Comparison of ENCODE assay signal across 19 mouse cellular contexts in genomic region chr14:7873552-7873951, GRCm38 (mm10). TPM values are rescaled to one million over a fixed set of nuclear protein-coding genes. Genes with fewer than 3 reads are reported as not detected.
DNase-seq lines count a peak whose midpoint lies in the region; ATAC-seq and TF ChIP-seq lines count a peak whose summit lies in the region.
"Had no signal": no experiment of that assay in that cellular context is flagged by ENCODE, and none has a peak within 500 bp of the region (broad histone marks: within the 10 kb centered on the region; RNA-seq: fewer than 3 reads in every experiment).

No protein-coding gene starts in this region.

- no peak overlapping the region for H3K4me3 ChIP-seq in gastrocnemius, adult 2 months
- H3K4me3 ChIP-seq in kidney, postnatal 0 days (replicated peaks; ENCODE audit: low read depth, low read length) = no peak overlapping the region
- H3K4me3 ChIP-seq in lung, postnatal 0 days (ENCODE audit: low read depth, low read length) = no peak overlapping the region
- no peak overlapping the region for H3K4me3 ChIP-seq in lung, adult 2 months (replicated peaks; ENCODE audit: extremely low read depth, low read depth, low read length)
- H3K4me3 ChIP-seq: embryonic facial prominence, embryonic 10.5 days; megakaryocyte, embryonic 14.5 days; neural tube, embryonic 12.5 days had no signal

- no peaks in the 10 kb centered on the region for H3K9me3 ChIP-seq in kidney, postnatal 0 days (replicated peaks; ENCODE audit: low read length)
- H3K9me3 ChIP-seq in lung, postnatal 0 days (ENCODE audit: low read length) = no peaks in the 10 kb centered on the region
- H3K9me3 ChIP-seq: embryonic facial prominence, embryonic 10.5 days; megakaryocyte, embryonic 14.5 days; neural tube, embryonic 12.5 days had no signal

- ATAC-seq in kidney, postnatal 0 days (replicated peaks; ENCODE audit: low FRiP score, low read depth) = no peak
- peak; percentile 38; the same call in 1 of the 2 replicates for ATAC-seq in lung, postnatal 0 days
- ATAC-seq: forebrain, postnatal 0 days; hindbrain, embryonic 16.5 days had no signal

- no peak for TF ChIP-seq CTCF in gastrocnemius, adult 2 months (IDR thresholded peaks at IDR 0.05)
- TF ChIP-seq CTCF in kidney, postnatal 0 days (IDR thresholded peaks at IDR 0.05; ENCODE audit: low read depth) = no peak
- no peak for TF ChIP-seq CTCF in lung, postnatal 0 days (IDR thresholded peaks at IDR 0.05)
- TF ChIP-seq CTCF in lung, adult 2 months (IDR thresholded peaks at IDR 0.05; ENCODE audit: insufficient read depth, low read length) = no peak

- H3K27ac ChIP-seq in gastrocnemius, adult 2 months = peak overlapping the region; percentile 16; the same call in 1 of the 2 replicates
- peak overlapping the region; percentile 25; the same call in 1 of the 2 replicates for H3K27ac ChIP-seq in kidney, postnatal 0 days
- no peak overlapping the region for H3K27ac ChIP-seq in lung, postnatal 0 days (ENCODE audit: low read length)
- H3K27ac ChIP-seq: embryonic facial prominence, embryonic 10.5 days; liver, embryonic 14.5 days; neural tube, embryonic 12.5 days had no signal

- no peaks in the 10 kb centered on the region for H3K27me3 ChIP-seq in kidney, postnatal 0 days (ENCODE audit: insufficient read depth, low read length)
- H3K27me3 ChIP-seq in lung, postnatal 0 days (replicated peaks; ENCODE audit: insufficient read depth, low read length) = no peaks in the 10 kb centered on the region
- H3K27me3 ChIP-seq: neural tube, embryonic 12.5 days had no signal

- no peak for TF ChIP-seq POLR2A in lung, adult 2 months (IDR thresholded peaks at IDR 0.05; ENCODE audit: borderline replicate concordance, extremely low read depth, low read depth, low read length)

- H3K36me3 ChIP-seq in kidney, postnatal 0 days (ENCODE audit: insufficient read depth, low read length) = peaks cover 7% of the 10 kb centered on the region; the same call in 1 of the 2 replicates
- H3K36me3 ChIP-seq in lung, postnatal 0 days (ENCODE audit: insufficient read depth, low read length) = peaks cover 3% of the 10 kb centered on the region; the same call in 1 of the 2 replicates

- intact Hi-C loops in gastrocnemius, adult 2 months (cut with DNase I) = loop anchor here (5.0 kb wide), 1 partner anchor 69 kb away; no protein-coding TSS in a partner anchor
- intact Hi-C loops in gastrocnemius, postnatal 36 days (cut with DNase I) = no loop called here

- no peak for DNase-seq in gastrocnemius, adult 2 months
- no peak for DNase-seq in gastrocnemius, postnatal 36 days
- DNase-seq in kidney, postnatal 0 days (ENCODE audit: low spot score) = no peak
- no peak for DNase-seq in kidney, adult 8-10 months
- DNase-seq in lung, postnatal 0 days (ENCODE audit: low spot score) = no peak
- no peak for DNase-seq in lung, adult 2 months
- peak; percentile 33 for DNase-seq in lung, postnatal 36 days
- no peak for DNase-seq in T-cell, adult 2 months (ENCODE audit: low spot score)
- DNase-seq: cerebellum, postnatal 25 days; forebrain, postnatal 0 days; layer of hippocampus, postnatal 36 days; left cerebral cortex, postnatal 4 days; right cerebral cortex, postnatal 25 days; thymus, postnatal 4 days had no signal

- no peak overlapping the region for H3K9ac ChIP-seq in kidney, postnatal 0 days (ENCODE audit: low read depth, low read length)
- H3K9ac ChIP-seq in lung, postnatal 0 days (replicated peaks; ENCODE audit: low read depth) = no peak overlapping the region
- H3K9ac ChIP-seq: forebrain, postnatal 0 days; liver, embryonic 14.5 days; neural tube, embryonic 12.5 days had no signal

- 72% methylated on average over 2 of the region's 2 CpGs for WGBS in kidney, postnatal 0 days
- 61% methylated on average over 2 of the region's 2 CpGs for WGBS in lung, postnatal 0 days
- WGBS in lung, adult 2 months = 51% methylated on average over 2 of the region's 2 CpGs

- no peak for TF ChIP-seq EP300 in lung, postnatal 0 days (IDR thresholded peaks at IDR 0.05)

- H3K4me2 ChIP-seq in kidney, postnatal 0 days (ENCODE audit: low read length) = no peak overlapping the region
- H3K4me2 ChIP-seq in lung, postnatal 0 days (replicated peaks; ENCODE audit: low read depth, low read length) = no peak overlapping the region
- H3K4me2 ChIP-seq: neural tube, embryonic 12.5 days had no signal

- no peaks in the 10 kb centered on the region for H3K4me1 ChIP-seq in kidney, postnatal 0 days (replicated peaks; ENCODE audit: insufficient read depth, low read length)
- H3K4me1 ChIP-seq in lung, postnatal 0 days (ENCODE audit: insufficient read depth, low read depth, low read length) = no peaks in the 10 kb centered on the region
- peaks cover 13% of the 10 kb centered on the region for H3K4me1 ChIP-seq in lung, adult 2 months (ENCODE audit: control insufficient read depth, insufficient read depth, low read length)
- H3K4me1 ChIP-seq: embryonic facial prominence, embryonic 10.5 days; neural tube, embryonic 12.5 days had no signal

RNA-seq across cellular contexts. Expression of gene Flnb, which starts 55.8 kb away (rescaled TPM):
- total RNA-seq in gastrocnemius, adult 2 months (2021) = 10 to 100 TPM in 1 of 2 experiments, 1 to 10 TPM in 1; 6.0 to 11.0 TPM
- total RNA-seq in gastrocnemius, postnatal 36 days (2021) = 1 to 10 TPM; 6.7 to 7.2 TPM
- polyA plus RNA-seq in kidney, postnatal 0 days (2015; fragmentation: Nextera tagmentation; extraction: Ambion mirVana) = 10.7 and 12.7 TPM in 2 replicates
- 5.4 and 6.7 TPM in 2 replicates for polyA plus RNA-seq in lung, postnatal 0 days (2015; fragmentation: Nextera tagmentation; extraction: Ambion mirVana)
- 22.3 and 26.4 TPM in 2 replicates for polyA plus RNA-seq in lung, adult 2 months (2012; rRNA removed)
